Mouse (Mus musculus): ENCODE results near the gene Cox7a1. TPM values are rescaled to one million over a fixed set of nuclear protein-coding genes. Genes with fewer than 3 reads are reported as not detected.
"Not testable (repeated sequence)": the region's sequence is repeated elsewhere in the genome, so short reads cannot be mapped to it uniquely, and the experiment has no call there.

Gene Cox7a1
- polyA plus RNA-seq, 1 experiment from 2014 or later = 589 TPM

GRCm38 (mm10) chr7:30206364-30206763 is 22.4 kb downstream of the Cox7a1 start:
- H3K27ac ChIP-seq (replicated peaks in 1 of 2; ENCODE audit: control insufficient read depth in 1 of 2, insufficient read depth in 1 of 2, low read depth in 2 of 2, low read length in 2 of 2); H3K4me3 ChIP-seq (ENCODE audit: control insufficient read depth in 1 of 2, insufficient read depth in 1 of 2, low read depth in 1 of 2, low read length in 2 of 2); H3K9ac ChIP-seq (ENCODE audit: low read length); ATAC-seq (ENCODE audit: insufficient number of reproducible peaks, insufficient read depth, low FRiP score, low read depth); H3K36me3 ChIP-seq (ENCODE audit: control insufficient read depth, insufficient read depth, low read length); H3K27me3 ChIP-seq (ENCODE audit: control insufficient read depth, insufficient read depth, low read length); H3K9me3 ChIP-seq (ENCODE audit: control insufficient read depth, low read length); H3K4me1 ChIP-seq (ENCODE audit: control insufficient read depth in 2 of 2, insufficient read depth in 2 of 2, low read length in 2 of 2); H3K4me2 ChIP-seq (ENCODE audit: low read length): not testable (repeated sequence)
- 49% methylated on average over 5 of the region's 5 CpGs for WGBS

- H3K9ac ChIP-seq (ENCODE audit: low read length) = no peak overlapping the region
- ATAC-seq (ENCODE audit: insufficient number of reproducible peaks, insufficient read depth, low FRiP score, low read depth) = no peak
- 24% methylated on average over 4 of the region's 4 CpGs for WGBS
- H3K27ac ChIP-seq (replicated peaks in 1 of 2; ENCODE audit: control insufficient read depth in 1 of 2, insufficient read depth in 1 of 2, low read depth in 2 of 2, low read length in 2 of 2) = no peak overlapping the region
- H3K4me1 ChIP-seq (ENCODE audit: control insufficient read depth in 2 of 2, insufficient read depth in 2 of 2, low read length in 2 of 2) = no peaks in the 10 kb centered on the region
- H3K4me3 ChIP-seq (ENCODE audit: control insufficient read depth in 1 of 2, insufficient read depth in 1 of 2, low read depth in 1 of 2, low read length in 2 of 2) = no peak overlapping the region
- H3K4me2 ChIP-seq (ENCODE audit: low read length) = no peak overlapping the region
- H3K27me3 ChIP-seq (ENCODE audit: control insufficient read depth, insufficient read depth, low read length) = no peaks in the 10 kb centered on the region
- H3K36me3 ChIP-seq (ENCODE audit: control insufficient read depth, insufficient read depth, low read length) = no peaks in the 10 kb centered on the region
- no peaks in the 10 kb centered on the region for H3K9me3 ChIP-seq (ENCODE audit: control insufficient read depth, low read length)
These were observed 27.1 kb downstream of the Cox7a1 start for GRCm38 (mm10) chr7:30211025-30211424.

GRCm38 (mm10) chr7:30213881-30214280 is 29.9 kb downstream of the Cox7a1 start:
- Histone ChIP-seq H3K4me1 (ENCODE audit: control insufficient read depth in 2 of 2, insufficient read depth in 2 of 2, low read length in 2 of 2) (peaks cover under 1 to 3% of the 10 kb centered on the region in 2 experiments; a peak in 2 of 4 replicates), H3K27ac (replicated peaks in 1 of 2; ENCODE audit: control insufficient read depth in 1 of 2, insufficient read depth in 1 of 2, low read depth in 2 of 2, low read length in 2 of 2) (no peak overlapping the region), H3K4me3 (ENCODE audit: control insufficient read depth in 1 of 2, insufficient read depth in 1 of 2, low read depth in 1 of 2, low read length in 2 of 2) (no peak overlapping the region), H3K9ac (ENCODE audit: low read length) (no peak overlapping the region), H3K4me2 (ENCODE audit: low read length) (no peak overlapping the region), H3K27me3 (ENCODE audit: control insufficient read depth, insufficient read depth, low read length) (no peaks in the 10 kb centered on the region), H3K9me3 (ENCODE audit: control insufficient read depth, low read length) (no peaks in the 10 kb centered on the region), H3K36me3 (ENCODE audit: control insufficient read depth, insufficient read depth, low read length) (no peaks in the 10 kb centered on the region)
- WGBS = 70% methylated on average over 3 of the region's 3 CpGs
- ATAC-seq (ENCODE audit: insufficient number of reproducible peaks, insufficient read depth, low FRiP score, low read depth) = no peak

GRCm38 (mm10) chr7:30215875-30216274 is 31.9 kb downstream of the Cox7a1 start:
- 82% methylated on average over 3 of the region's 3 CpGs for WGBS
- Histone ChIP-seq H3K27me3 (ENCODE audit: control insufficient read depth, insufficient read depth, low read length) (no peaks in the 10 kb centered on the region), H3K4me1 (ENCODE audit: control insufficient read depth in 2 of 2, insufficient read depth in 2 of 2, low read length in 2 of 2) (peaks cover 5 to 7% of the 10 kb centered on the region in 2 experiments), H3K9me3 (ENCODE audit: control insufficient read depth, low read length) (no peaks in the 10 kb centered on the region), H3K27ac (replicated peaks in 1 of 2; ENCODE audit: control insufficient read depth in 1 of 2, insufficient read depth in 1 of 2, low read depth in 2 of 2, low read length in 2 of 2) (no peak overlapping the region), H3K4me3 (ENCODE audit: control insufficient read depth in 1 of 2, insufficient read depth in 1 of 2, low read depth in 1 of 2, low read length in 2 of 2) (no peak overlapping the region), H3K36me3 (ENCODE audit: control insufficient read depth, insufficient read depth, low read length) (no peaks in the 10 kb centered on the region), H3K4me2 (ENCODE audit: low read length) (no peak overlapping the region), H3K9ac (ENCODE audit: low read length) (no peak overlapping the region)
- no peak for ATAC-seq (ENCODE audit: insufficient number of reproducible peaks, insufficient read depth, low FRiP score, low read depth)

- under 1% methylated on average over 15 of the region's 16 CpGs for WGBS
- peaks cover 5 to 7% of the 10 kb centered on the region in 2 experiments for H3K4me1 ChIP-seq (ENCODE audit: control insufficient read depth in 2 of 2, insufficient read depth in 2 of 2, low read length in 2 of 2)
- H3K4me2 ChIP-seq (ENCODE audit: low read length) = peak overlapping the region; percentile 58
- no peak overlapping the region for H3K27ac ChIP-seq (replicated peaks in 1 of 2; ENCODE audit: control insufficient read depth in 1 of 2, insufficient read depth in 1 of 2, low read depth in 2 of 2, low read length in 2 of 2)
- no peaks in the 10 kb centered on the region for H3K27me3 ChIP-seq (ENCODE audit: control insufficient read depth, insufficient read depth, low read length)
- no peaks in the 10 kb centered on the region for H3K9me3 ChIP-seq (ENCODE audit: control insufficient read depth, low read length)
- 0 out of 2 replicates have a peak overlapping the region, but pooled peaks have one; percentile 21 for H3K9ac ChIP-seq (ENCODE audit: low read length)
- peak; percentile 37 for ATAC-seq (ENCODE audit: insufficient number of reproducible peaks, insufficient read depth, low FRiP score, low read depth)
- no peaks in the 10 kb centered on the region for H3K36me3 ChIP-seq (ENCODE audit: control insufficient read depth, insufficient read depth, low read length)
- 0 out of 4 replicates have a peak overlapping the region, but pooled peaks of 1 of the 2 experiments have one; percentile 11 for H3K4me3 ChIP-seq (ENCODE audit: control insufficient read depth in 1 of 2, insufficient read depth in 1 of 2, low read depth in 1 of 2, low read length in 2 of 2)
These were observed 32.8 kb downstream of the Cox7a1 start for GRCm38 (mm10) chr7:30216723-30217151.

GRCm38 (mm10) chr7:30217277-30217676 is 33.3 kb downstream of the Cox7a1 start:
- Histone ChIP-seq H3K36me3 (ENCODE audit: control insufficient read depth, insufficient read depth, low read length) (no peaks in the 10 kb centered on the region), H3K4me1 (ENCODE audit: control insufficient read depth in 2 of 2, insufficient read depth in 2 of 2, low read length in 2 of 2) (peaks cover 5 to 7% of the 10 kb centered on the region in 2 experiments), H3K27ac (replicated peaks in 1 of 2; ENCODE audit: control insufficient read depth in 1 of 2, insufficient read depth in 1 of 2, low read depth in 2 of 2, low read length in 2 of 2) (no peak overlapping the region), H3K9ac (ENCODE audit: low read length) (no peak overlapping the region), H3K27me3 (ENCODE audit: control insufficient read depth, insufficient read depth, low read length) (no peaks in the 10 kb centered on the region), H3K4me3 (ENCODE audit: control insufficient read depth in 1 of 2, insufficient read depth in 1 of 2, low read depth in 1 of 2, low read length in 2 of 2) (no peak overlapping the region), H3K4me2 (ENCODE audit: low read length) (no peak overlapping the region), H3K9me3 (ENCODE audit: control insufficient read depth, low read length) (no peaks in the 10 kb centered on the region)
- 74% methylated on average over 2 of the region's 2 CpGs for WGBS
- no peak for ATAC-seq (ENCODE audit: insufficient number of reproducible peaks, insufficient read depth, low FRiP score, low read depth)

GRCm38 (mm10) chr7:30219293-30220007 is 35.5 kb downstream of the Cox7a1 start:
- Histone ChIP-seq H3K9me3 (ENCODE audit: control insufficient read depth, low read length) (no peaks in the 10 kb centered on the region), H3K4me2 (ENCODE audit: low read length) (peak overlapping the region; percentile 89), H3K36me3 (ENCODE audit: control insufficient read depth, insufficient read depth, low read length) (peaks cover 16% of the 10 kb centered on the region), H3K4me1 (ENCODE audit: control insufficient read depth in 2 of 2, insufficient read depth in 2 of 2, low read length in 2 of 2) (peaks cover 5 to 7% of the 10 kb centered on the region in 2 experiments), H3K27ac (replicated peaks in 1 of 2; ENCODE audit: control insufficient read depth in 1 of 2, insufficient read depth in 1 of 2, low read depth in 2 of 2, low read length in 2 of 2) (peak overlapping the region; percentile 20 to 51; a peak in 3 of 4 replicates), H3K27me3 (ENCODE audit: control insufficient read depth, insufficient read depth, low read length) (no peaks in the 10 kb centered on the region), H3K9ac (ENCODE audit: low read length) (peak overlapping the region; percentile 80), H3K4me3 (ENCODE audit: control insufficient read depth in 1 of 2, insufficient read depth in 1 of 2, low read depth in 1 of 2, low read length in 2 of 2) (peak overlapping the region; percentile 50 to 58)
- ATAC-seq (ENCODE audit: insufficient number of reproducible peaks, insufficient read depth, low FRiP score, low read depth) = peak; percentile 36
- WGBS = 1% methylated on average over 16 of the region's 16 CpGs
